Mouse (Mus musculus) kidney, embryonic 16.5 days (tissue): Measurements from ENCODE around the gene Bik. TPM values are rescaled to one million over a fixed set of nuclear protein-coding genes. Genes with fewer than 3 reads are reported as not detected.

Experiments used
- ATAC-seq: fragments of 200-750 bp; cut with Nextera tagmentation; 2 replicates; pipeline ENCODE4 v1.8.0; 2017; ENCODE audit warnings: moderate TSS enrichment; ENCODE audit not compliant: low FRiP score, low TSS enrichment
- H3K27ac ChIP-seq: fragments of 300-500 bp; sonication (generic); 2 replicates; pipeline ENCODE4 v1.5.1; 2014; ENCODE audit warnings: low read length
- H3K27me3 ChIP-seq: fragments of 300-500 bp; sonication (generic); 2 replicates; pipeline ENCODE4 v1.6.1; 2014; ENCODE audit warnings: low read length, control low read depth, mixed read lengths; ENCODE audit not compliant: insufficient read depth
- H3K36me3 ChIP-seq: fragments of 300-500 bp; sonication (generic); 2 replicates; pipeline ENCODE4 v1.6.1; 2014; ENCODE audit warnings: low read length, control low read depth, mixed read lengths; ENCODE audit not compliant: insufficient read depth
- H3K4me1 ChIP-seq: fragments of 300-500 bp; sonication (generic); 2 replicates; pipeline ENCODE4 v1.6.1; 2014; ENCODE audit warnings: low read length, control low read depth, mixed read lengths; ENCODE audit not compliant: insufficient read depth
- H3K4me2 ChIP-seq: fragments of 300-500 bp; sonication (generic); replicated peaks from 2 replicates; pipeline ENCODE4 v1.6.1; 2014; ENCODE audit warnings: low read depth, low read length
- H3K4me3 ChIP-seq: fragments of 300-500 bp; sonication (generic); 2 replicates; pipeline ENCODE4 v1.5.1; 2014; ENCODE audit warnings: mild to moderate bottlenecking, low read length
- H3K9ac ChIP-seq: fragments of 300-500 bp; sonication (generic); replicated peaks from 2 replicates; pipeline ENCODE4 v1.6.1; 2014; ENCODE audit warnings: low read length
- H3K9me3 ChIP-seq: fragments of 300-500 bp; sonication (generic); 2 replicates; pipeline ENCODE4 v1.6.1; 2016; ENCODE audit warnings: low read length, control low read depth
- WGBS: fragments of 180-500 bp; shearing (Covaris S2); extraction: QIAGEN DNeasy Blood & Tissue Kit; methylation state at CpG from one replicate; pipeline ENCODE4 v1.1.7; 2014; 5-methylcytosine and 5-hydroxymethylcytosine counted together
- microRNA-seq: library from miRNA; unstranded; fragments of <30 nt; microRNA quantifications from one replicate; pipeline ENCODE4, GENCODE M21; 2016
- polyA plus RNA-seq: library from polyadenylated mRNA; unstranded; fragments of >200 nt; fragmentation: Nextera tagmentation; extraction: Ambion mirVana; gene quantifications from 2 replicates; pipeline ENCODE4 v1.2.1, GENCODE M21; 2015

Bik gene
- polyA plus RNA-seq, 1 experiment from 2014 or later: 11.9 TPM

GRCm38 (mm10) chr15:83592260-83593188, 65.9 kb downstream of the Bik start:
- ATAC-seq: no peak
- H3K27me3 ChIP-seq: no peaks in the 10 kb centered on the region
- H3K4me2 ChIP-seq: no peak overlapping the region
- H3K9me3 ChIP-seq: no peaks in the 10 kb centered on the region
- WGBS: 81% methylated on average over 8 of the region's 8 CpGs
- peaks cover 7% of the 10 kb centered on the region; the same call in 1 of the 2 replicates for H3K36me3 ChIP-seq
- H3K4me3 ChIP-seq: no peak overlapping the region
- peaks cover 17% of the 10 kb centered on the region for H3K4me1 ChIP-seq
- H3K9ac ChIP-seq: peak overlapping the region; percentile 82; the same call in 1 of the 2 replicates
- H3K27ac ChIP-seq: no peak overlapping the region

DNA sequence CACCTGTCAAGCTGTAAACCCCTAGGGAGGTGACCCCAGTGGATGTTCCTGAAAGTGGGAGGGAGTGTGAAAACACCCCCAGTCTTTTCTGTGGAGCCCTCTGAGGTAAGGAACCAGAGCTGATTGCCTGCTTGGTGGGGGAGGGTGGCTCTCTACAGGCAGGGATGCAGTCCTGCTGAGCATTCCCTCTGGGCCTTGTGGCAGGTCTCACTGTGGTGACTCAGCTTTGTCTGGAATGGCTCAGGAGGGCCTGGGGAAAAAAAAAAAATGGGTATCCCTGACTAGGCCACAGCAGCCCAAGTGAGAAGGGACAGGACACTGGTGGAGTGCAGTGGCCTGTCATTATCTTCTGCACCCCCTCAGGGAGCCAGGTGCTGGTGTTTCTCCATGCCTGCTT, 66.5 kb downstream of the Bik start:
- no peaks in the 10 kb centered on the region for H3K27me3 ChIP-seq
- H3K4me1 ChIP-seq: peaks cover 17% of the 10 kb centered on the region
- H3K9ac ChIP-seq: peak overlapping the region; percentile 82; the same call in 1 of the 2 replicates
- 0 out of 2 replicates have a peak overlapping the region, but pooled peaks have one; percentile 88 for H3K4me2 ChIP-seq
- H3K27ac ChIP-seq: no peak overlapping the region
- no peak for ATAC-seq
- H3K36me3 ChIP-seq: peaks cover 4% of the 10 kb centered on the region; the same call in 1 of the 2 replicates
- H3K9me3 ChIP-seq: no peaks in the 10 kb centered on the region
- H3K4me3 ChIP-seq: no peak overlapping the region

GRCm38 (mm10) chr15:83593702-83594512, 67.2 kb downstream of the Bik start:
- no peaks in the 10 kb centered on the region for H3K36me3 ChIP-seq
- H3K9ac ChIP-seq: peak overlapping the region; percentile 82
- peak overlapping the region; percentile 90 for H3K4me3 ChIP-seq
- H3K4me2 ChIP-seq: peak overlapping the region; percentile 88
- 8% methylated on average over 19 of the region's 19 CpGs for WGBS
- H3K9me3 ChIP-seq: no peaks in the 10 kb centered on the region
- H3K4me1 ChIP-seq: peaks cover 17% of the 10 kb centered on the region
- peak; percentile 72 for ATAC-seq
- no peaks in the 10 kb centered on the region for H3K27me3 ChIP-seq
- no peak overlapping the region for H3K27ac ChIP-seq

Small RNAs within 50 kb of the gene (microRNA-seq; reads per million reads assigned to microRNA genes)
- gene Gm24575: not detected

Other genes with a start within 250 kb of the Bik start
- 39.2 and 41.1 TPM in 2 replicates for gene Arfgap3, start 176.6 kb upstream of the Bik start, polyA plus RNA-seq
- 85.4 and 92.0 TPM in 2 replicates for gene Pacsin2, start 62.3 kb upstream of the Bik start, polyA plus RNA-seq
- gene Ttll1, start 16.0 kb upstream of the Bik start, polyA plus RNA-seq: 27.3 and 28.2 TPM in 2 replicates
- 84.4 and 107 TPM in 2 replicates for gene Tspo, start 36.7 kb downstream of the Bik start, polyA plus RNA-seq
- gene Mcat, start 36.9 kb downstream of the Bik start, polyA plus RNA-seq: 38.6 and 39.0 TPM in 2 replicates
- 38.9 and 40.8 TPM in 2 replicates for gene Ttll12, start 68.3 kb downstream of the Bik start, polyA plus RNA-seq
- gene Scube1, start 198.2 kb downstream of the Bik start, polyA plus RNA-seq: 4.8 and 4.9 TPM in 2 replicates